Mouse (Mus musculus) stomach, embryonic 16.5 days (tissue): ENCODE data around the gene Lims1. TPM values are rescaled to one million over a fixed set of nuclear protein-coding genes. Genes with fewer than 3 reads are reported as not detected.

Experiments used
- ATAC-seq: fragments of 200-750 bp; cut with Nextera tagmentation; 2 replicates; pipeline ENCODE4 v1.8.0; 2017; ENCODE audit warnings: moderate number of reproducible peaks, moderate TSS enrichment; ENCODE audit not compliant: insufficient read depth, low FRiP score
- H3K27ac ChIP-seq: fragments of 300-500 bp; sonication (generic); 2 replicates; pipeline ENCODE4 v1.5.1; 2014; ENCODE audit warnings: low read length
- H3K27me3 ChIP-seq: fragments of 300-500 bp; sonication (generic); 2 replicates; pipeline ENCODE4 v1.6.1; 2014; ENCODE audit warnings: low read length, control low read depth, mixed read lengths; ENCODE audit not compliant: control insufficient read depth, insufficient read depth
- H3K36me3 ChIP-seq: fragments of 300-500 bp; sonication (generic); 2 replicates; pipeline ENCODE4 v1.6.1; 2014; ENCODE audit warnings: low read length; ENCODE audit not compliant: control insufficient read depth, insufficient read depth
- H3K4me1 ChIP-seq: fragments of 300-500 bp; sonication (generic); 2 replicates; pipeline ENCODE4 v1.6.1; 2014; ENCODE audit warnings: low read length, control low read depth, mixed read lengths; ENCODE audit not compliant: control insufficient read depth, insufficient read depth
- H3K4me2 ChIP-seq: fragments of 300-500 bp; sonication (generic); 2 replicates; pipeline ENCODE4 v1.6.1; 2014; ENCODE audit warnings: low read depth, low read length, mixed read lengths
- H3K4me3 ChIP-seq: fragments of 300-500 bp; sonication (generic); replicated peaks from 2 replicates; pipeline ENCODE4 v1.5.1; 2014; ENCODE audit warnings: mild to moderate bottlenecking, low read length
- H3K9ac ChIP-seq: fragments of 300-500 bp; sonication (generic); 2 replicates; pipeline ENCODE4 v1.6.1; 2014; ENCODE audit warnings: low read length
- H3K9me3 ChIP-seq: fragments of 300-500 bp; sonication (generic); replicated peaks from 2 replicates; pipeline ENCODE4 v1.6.1; 2016; ENCODE audit warnings: low read length, control low read depth; ENCODE audit not compliant: control insufficient read depth
- WGBS: fragments of 180-500 bp; shearing (Covaris S2); extraction: QIAGEN DNeasy Blood & Tissue Kit; methylation state at CpG from one replicate; pipeline ENCODE4 v1.1.7; 2014; 5-methylcytosine and 5-hydroxymethylcytosine counted together
- polyA plus RNA-seq: library from polyadenylated mRNA; unstranded; fragments of >200 nt; fragmentation: Nextera tagmentation; extraction: Ambion mirVana; gene quantifications from 2 replicates; pipeline ENCODE4 v1.2.1, GENCODE M21; 2015

The Lims1 gene
- polyA plus RNA-seq, 1 experiment from 2014 or later = 136 TPM

- Histone ChIP-seq H3K27me3 (no peaks in the 10 kb centered on the region), H3K9me3 (no peaks in the 10 kb centered on the region), H3K9ac (no peak overlapping the region), H3K4me1 (peaks cover 11% of the 10 kb centered on the region), H3K4me2 (no peak overlapping the region), H3K36me3 (no peaks in the 10 kb centered on the region), H3K27ac (no peak overlapping the region), H3K4me3 (no peak overlapping the region)
- WGBS = 89% methylated on average over 3 of the region's 3 CpGs
- no peak for ATAC-seq
These were observed 33.2 kb downstream of the Lims1 start for GRCm38 (mm10) chr10:58356460-58356859.

GRCm38 (mm10) chr10:58359123-58359522 lies 35.9 kb downstream of the Lims1 start:
- 76% methylated on average over 2 of the region's 2 CpGs for WGBS
- Histone ChIP-seq H3K9ac (no peak overlapping the region), H3K36me3 (no peaks in the 10 kb centered on the region), H3K4me1 (peaks cover 10% of the 10 kb centered on the region), H3K4me2 (no peak overlapping the region), H3K27ac (peak overlapping the region; percentile 53; the same call in 1 of the 2 replicates), H3K27me3 (no peaks in the 10 kb centered on the region), H3K9me3 (no peaks in the 10 kb centered on the region), H3K4me3 (no peak overlapping the region)
- ATAC-seq = no peak

- Histone ChIP-seq H3K4me1 (peaks cover 11% of the 10 kb centered on the region), H3K27ac (peak overlapping the region; percentile 55; the same call in 1 of the 2 replicates), H3K36me3 (no peaks in the 10 kb centered on the region), H3K9ac (no peak overlapping the region), H3K4me2 (no peak overlapping the region), H3K9me3 (no peaks in the 10 kb centered on the region), H3K4me3 (no peak overlapping the region), H3K27me3 (no peaks in the 10 kb centered on the region)
- peak; percentile 80 for ATAC-seq
- 58% methylated on average over 7 of the region's 7 CpGs for WGBS
These were observed 36.7 kb downstream of the Lims1 start for GRCm38 (mm10) chr10:58359952-58360351.

GRCm38 (mm10) chr10:58362745-58363144 lies 39.5 kb downstream of the Lims1 start:
- no peaks in the 10 kb centered on the region for H3K27me3 ChIP-seq
- no peaks in the 10 kb centered on the region for H3K36me3 ChIP-seq
- no peak overlapping the region for H3K9ac ChIP-seq
- no peak overlapping the region for H3K4me2 ChIP-seq
- ATAC-seq = peak; percentile 42; the same call in 1 of the 2 replicates
- H3K4me3 ChIP-seq = no peak overlapping the region
- H3K4me1 ChIP-seq = peaks cover 10% of the 10 kb centered on the region
- no peaks in the 10 kb centered on the region for H3K9me3 ChIP-seq
- 27% methylated on average over 1 of the region's 1 CpGs for WGBS
- no peak overlapping the region for H3K27ac ChIP-seq

- H3K4me1 ChIP-seq = peaks cover 27% of the 10 kb centered on the region
- peak overlapping the region; percentile 76 for H3K27ac ChIP-seq
- H3K9me3 ChIP-seq = no peaks in the 10 kb centered on the region
- no peaks in the 10 kb centered on the region for H3K36me3 ChIP-seq
- no peak overlapping the region for H3K4me3 ChIP-seq
- H3K27me3 ChIP-seq = no peaks in the 10 kb centered on the region
- WGBS = 67% methylated on average over 5 of the region's 5 CpGs
- H3K9ac ChIP-seq = no peak overlapping the region
- peak; percentile 65; the same call in 1 of the 2 replicates for ATAC-seq
- H3K4me2 ChIP-seq = no peak overlapping the region
These were observed 41.7 kb downstream of the Lims1 start for GRCm38 (mm10) chr10:58364770-58365515.

GRCm38 (mm10) chr10:58368791-58369706 lies 45.8 kb downstream of the Lims1 start:
- Histone ChIP-seq H3K27ac (0 out of 2 replicates have a peak overlapping the region, but pooled peaks have one; percentile 49), H3K4me1 (peaks cover 45% of the 10 kb centered on the region), H3K9me3 (no peaks in the 10 kb centered on the region), H3K4me2 (no peak overlapping the region), H3K36me3 (no peaks in the 10 kb centered on the region), H3K4me3 (no peak overlapping the region), H3K9ac (no peak overlapping the region), H3K27me3 (no peaks in the 10 kb centered on the region)
- ATAC-seq = no peak
- WGBS = 74% methylated on average over 7 of the region's 7 CpGs

- Histone ChIP-seq H3K9me3 (no peaks in the 10 kb centered on the region), H3K4me2 (no peak overlapping the region), H3K36me3 (no peaks in the 10 kb centered on the region), H3K4me1 (peaks cover 41% of the 10 kb centered on the region), H3K4me3 (no peak overlapping the region), H3K27ac (0 out of 2 replicates have a peak overlapping the region, but pooled peaks have one; percentile 49), H3K9ac (no peak overlapping the region), H3K27me3 (no peaks in the 10 kb centered on the region)
- no peak for ATAC-seq
- 42% methylated on average over 3 of the region's 3 CpGs for WGBS
These were observed 46.4 kb downstream of the Lims1 start for GRCm38 (mm10) chr10:58369707-58370093.

- Histone ChIP-seq H3K4me1 (peaks cover 39% of the 10 kb centered on the region), H3K36me3 (no peaks in the 10 kb centered on the region), H3K9ac (no peak overlapping the region), H3K27me3 (no peaks in the 10 kb centered on the region), H3K27ac (peak overlapping the region; percentile 60), H3K9me3 (no peaks in the 10 kb centered on the region), H3K4me2 (no peak overlapping the region), H3K4me3 (no peak overlapping the region)
- ATAC-seq = no peak
These were observed 46.9 kb downstream of the Lims1 start for GRCm38 (mm10) chr10:58370143-58370542.

GRCm38 (mm10) chr10:58370559-58370958 lies 47.3 kb downstream of the Lims1 start:
- Histone ChIP-seq H3K9ac (no peak overlapping the region), H3K4me1 (peaks cover 39% of the 10 kb centered on the region), H3K4me3 (no peak overlapping the region), H3K27ac (peak overlapping the region; percentile 87), H3K36me3 (no peaks in the 10 kb centered on the region), H3K27me3 (no peaks in the 10 kb centered on the region), H3K4me2 (no peak overlapping the region), H3K9me3 (no peaks in the 10 kb centered on the region)
- no peak for ATAC-seq
